Mouse (Mus musculus) heart, embryonic 12.5 days (tissue): ENCODE data around the gene Myf5. TPM values are rescaled to one million over a fixed set of nuclear protein-coding genes. Genes with fewer than 3 reads are reported as not detected.

Source experiments
- ATAC-seq: fragments of 200-750 bp; cut with Nextera tagmentation; 2 replicates; pipeline ENCODE4 v1.8.0; 2017; ENCODE audit warnings: moderate TSS enrichment, moderate library complexity; ENCODE audit not compliant: insufficient number of reproducible peaks, low FRiP score
- H3K27ac ChIP-seq: fragments of 300-500 bp; sonication (generic); 2 replicates; pipeline ENCODE4 v1.5.1; 2016; ENCODE audit warnings: mild to moderate bottlenecking, moderate library complexity; ENCODE audit not compliant: poor library complexity, severe bottlenecking
- H3K27me3 ChIP-seq: fragments of 300-500 bp; sonication (generic); replicated peaks from 2 replicates; pipeline ENCODE4 v1.6.1; 2016; ENCODE audit warnings: mild to moderate bottlenecking, moderate library complexity
- H3K36me3 ChIP-seq: fragments of 300-500 bp; sonication (generic); 2 replicates; pipeline ENCODE4 v1.6.1; 2016; ENCODE audit warnings: mild to moderate bottlenecking, moderate library complexity
- H3K4me1 ChIP-seq: fragments of 300-500 bp; sonication (generic); replicated peaks from 2 replicates; pipeline ENCODE4 v1.6.1; 2016; ENCODE audit warnings: mild to moderate bottlenecking
- H3K4me2 ChIP-seq: fragments of 300-500 bp; sonication (generic); 2 replicates; pipeline ENCODE4 v1.6.1; 2016; ENCODE audit warnings: mild to moderate bottlenecking, moderate library complexity
- H3K4me3 ChIP-seq: fragments of 300-500 bp; sonication (generic); 2 replicates; pipeline ENCODE4 v1.5.1; 2016; ENCODE audit warnings: mild to moderate bottlenecking
- H3K9ac ChIP-seq: fragments of 300-500 bp; sonication (generic); 2 replicates; pipeline ENCODE4 v1.6.1; 2016; ENCODE audit warnings: mild to moderate bottlenecking, moderate library complexity
- H3K9me3 ChIP-seq: fragments of 300-500 bp; sonication (generic); replicated peaks from 2 replicates; pipeline ENCODE4 v1.6.1; 2016; ENCODE audit warnings: mild to moderate bottlenecking, moderate library complexity
- WGBS: fragments of 180-500 bp; shearing (Covaris S2); methylation state at CpG from one replicate; pipeline ENCODE4 v1.1.7; 2016; 5-methylcytosine and 5-hydroxymethylcytosine counted together
- polyA plus RNA-seq: library from polyadenylated mRNA; unstranded; fragments of >200 nt; fragmentation: Nextera tagmentation; extraction: Ambion mirVana; gene quantifications from 2 replicates; pipeline ENCODE4 v1.2.1, GENCODE M21; 2016

The Myf5 gene
- polyA plus RNA-seq, 1 experiment from 2014 or later: not detected

GRCm38 (mm10) chr10:107493580-107494474 lies 7.9 kb upstream of the Myf5 start:
- Histone ChIP-seq H3K4me2 (peak overlapping the region; percentile 71), H3K9ac (peak overlapping the region; percentile 41), H3K9me3 (no peaks in the 10 kb centered on the region), H3K4me1 (peaks cover 9% of the 10 kb centered on the region; the same call in 1 of the 2 replicates), H3K4me3 (peak overlapping the region; percentile 39), H3K27ac (no peak overlapping the region), H3K27me3 (no peaks in the 10 kb centered on the region), H3K36me3 (no peaks in the 10 kb centered on the region)
- 0 out of 2 replicates have a peak, but pooled peaks have one; percentile 48 for ATAC-seq
- WGBS: 47% methylated on average over 19 of the region's 20 CpGs

DNA sequence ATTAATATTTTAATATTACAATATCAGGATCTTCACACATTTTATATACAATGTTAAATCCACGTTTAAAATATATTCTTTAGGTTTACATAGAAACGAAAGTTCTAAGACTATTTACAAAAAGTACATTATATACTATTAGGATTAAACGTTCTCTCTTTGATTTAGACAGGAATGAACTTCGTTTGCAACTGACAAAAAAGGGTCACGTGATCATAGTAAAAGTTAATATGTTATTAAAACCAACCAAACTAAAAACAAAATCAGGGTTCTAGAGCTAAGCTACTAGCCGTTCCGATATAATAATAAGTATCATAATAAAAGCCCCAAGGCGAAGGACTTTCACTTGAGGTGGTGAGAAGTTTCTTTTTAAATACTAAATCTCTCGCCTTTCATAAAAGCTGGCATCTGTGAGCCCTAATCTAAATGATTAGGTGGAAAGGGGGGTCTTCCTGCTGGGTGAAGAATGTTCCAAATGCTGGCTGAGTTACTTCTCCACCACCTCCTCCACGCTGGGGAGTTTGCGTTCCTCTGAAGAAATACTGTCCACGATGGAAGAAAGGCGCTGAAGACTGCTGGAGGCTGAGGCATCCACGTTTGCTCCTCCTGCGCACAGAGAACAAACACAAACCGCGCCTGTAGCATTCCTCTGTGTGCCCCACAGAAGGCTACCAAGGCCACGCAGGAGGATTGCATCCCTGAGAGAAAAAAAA lies 7.1 kb upstream of the Myf5 start:
- Histone ChIP-seq H3K9me3 (no peaks in the 10 kb centered on the region), H3K36me3 (no peaks in the 10 kb centered on the region)

GRCm38 (mm10) chr10:107488654-107489315 lies 2.9 kb upstream of the Myf5 start:
- H3K4me1 ChIP-seq: peaks cover 7% of the 10 kb centered on the region; the same call in 1 of the 2 replicates
- H3K4me3 ChIP-seq: no peak overlapping the region
- 0 out of 2 replicates have a peak, but pooled peaks cover 3% of the 10 kb centered on the region for H3K27me3 ChIP-seq
- H3K4me2 ChIP-seq: peak overlapping the region; percentile 47
- no peak overlapping the region for H3K27ac ChIP-seq
- no peaks in the 10 kb centered on the region for H3K36me3 ChIP-seq
- H3K9ac ChIP-seq: no peak overlapping the region
- WGBS: 32% methylated on average over 12 of the region's 12 CpGs
- H3K9me3 ChIP-seq: no peaks in the 10 kb centered on the region
- ATAC-seq: no peak

More for the DNA sequence above, 7.1 kb upstream of the Myf5 start:
- Histone ChIP-seq H3K4me1 (peaks cover 9% of the 10 kb centered on the region; the same call in 1 of the 2 replicates), H3K9ac (peak overlapping the region; percentile 41), H3K27ac (no peak overlapping the region), H3K4me2 (peak overlapping the region; percentile 71), H3K27me3 (0 out of 2 replicates have a peak, but pooled peaks cover 3% of the 10 kb centered on the region), H3K4me3 (peak overlapping the region; percentile 39)
- WGBS: 33% methylated on average over 18 of the region's 18 CpGs
- no peak for ATAC-seq

GRCm38 (mm10) chr10:107486770-107487169 lies 836 bp upstream of the Myf5 start:
- Histone ChIP-seq H3K27ac (no peak overlapping the region), H3K4me2 (no peak overlapping the region)

DNA sequence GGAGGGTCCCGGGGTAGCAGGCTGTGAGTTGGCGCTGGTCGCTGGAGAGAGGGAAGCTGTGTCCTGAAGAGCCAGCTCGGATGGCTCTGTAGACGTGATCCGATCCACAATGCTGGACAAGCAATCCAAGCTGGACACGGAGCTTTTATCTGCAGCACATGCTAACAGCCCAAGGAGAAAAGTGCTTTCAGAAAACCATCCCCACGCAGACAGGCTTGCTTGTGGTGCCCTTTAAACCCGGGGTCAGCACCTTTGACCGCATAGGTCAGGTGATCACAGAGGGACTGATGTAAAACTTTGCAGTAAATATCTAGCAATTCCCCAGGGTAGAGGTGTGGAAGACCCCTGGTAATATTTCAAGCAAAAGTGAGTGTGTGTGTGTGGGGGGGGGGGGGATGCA lies 1.9 kb downstream of the Myf5 start:
- Histone ChIP-seq H3K4me1 (no peaks in the 10 kb centered on the region), H3K9ac (no peak overlapping the region), H3K27ac (no peak overlapping the region), H3K4me3 (no peak overlapping the region), H3K27me3 (0 out of 2 replicates have a peak, but pooled peaks cover 3% of the 10 kb centered on the region), H3K4me2 (no peak overlapping the region), H3K9me3 (no peaks in the 10 kb centered on the region), H3K36me3 (no peaks in the 10 kb centered on the region)
- WGBS: 75% methylated on average over 10 of the region's 10 CpGs
- ATAC-seq: no peak

More at GRCm38 (mm10) chr10:107486770-107487169, 836 bp upstream of the Myf5 start:
- no peaks in the 10 kb centered on the region for H3K36me3 ChIP-seq
- WGBS: 72% methylated on average over 12 of the region's 12 CpGs
- no peaks in the 10 kb centered on the region for H3K9me3 ChIP-seq
- H3K27me3 ChIP-seq: 0 out of 2 replicates have a peak, but pooled peaks cover 3% of the 10 kb centered on the region
- no peaks in the 10 kb centered on the region for H3K4me1 ChIP-seq
- H3K4me3 ChIP-seq: no peak overlapping the region
- no peak for ATAC-seq
- no peak overlapping the region for H3K9ac ChIP-seq

- H3K27ac ChIP-seq: no peak overlapping the region
- no peaks in the 10 kb centered on the region for H3K36me3 ChIP-seq
- no peak overlapping the region for H3K4me3 ChIP-seq
- H3K4me2 ChIP-seq: no peak overlapping the region
- no peaks in the 10 kb centered on the region for H3K9me3 ChIP-seq
- WGBS: 51% methylated on average over 2 of the region's 2 CpGs
- no peaks in the 10 kb centered on the region for H3K27me3 ChIP-seq
- H3K4me1 ChIP-seq: no peaks in the 10 kb centered on the region
- no peak overlapping the region for H3K9ac ChIP-seq
- ATAC-seq: no peak
Observed at GRCm38 (mm10) chr10:107473497-107473896, 12.4 kb downstream of the Myf5 start.

DNA sequence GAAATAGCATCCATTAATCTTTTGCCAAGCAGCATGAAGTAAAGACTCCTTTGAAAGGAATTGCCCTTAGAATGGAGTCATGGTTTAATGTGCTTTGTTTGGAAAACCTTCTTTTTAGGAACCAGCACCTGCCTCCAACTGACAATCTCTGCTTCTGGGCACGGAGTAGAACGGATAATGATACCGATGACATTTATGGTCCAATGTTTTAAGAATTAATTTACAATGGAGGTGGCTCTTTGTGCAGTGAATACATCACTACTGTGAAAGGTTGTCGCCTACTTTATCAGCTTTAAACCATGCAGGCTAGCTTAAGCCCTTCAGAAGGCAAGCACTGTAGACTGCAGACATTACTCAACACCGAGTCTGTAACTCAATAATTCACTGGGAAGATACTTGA lies 14.2 kb downstream of the Myf5 start:
- Histone ChIP-seq H3K9me3 (no peaks in the 10 kb centered on the region), H3K9ac (no peak overlapping the region), H3K36me3 (no peaks in the 10 kb centered on the region), H3K4me2 (no peak overlapping the region), H3K27me3 (no peaks in the 10 kb centered on the region), H3K4me3 (no peak overlapping the region), H3K27ac (no peak overlapping the region), H3K4me1 (no peaks in the 10 kb centered on the region)
- no peak for ATAC-seq
- 82% methylated on average over 5 of the region's 5 CpGs for WGBS

- H3K9ac ChIP-seq: no peak overlapping the region
- H3K27me3 ChIP-seq: no peaks in the 10 kb centered on the region
- no peaks in the 10 kb centered on the region for H3K36me3 ChIP-seq
- no peaks in the 10 kb centered on the region for H3K4me1 ChIP-seq
- WGBS: 54% methylated on average over 7 of the region's 7 CpGs
- H3K4me3 ChIP-seq: no peak overlapping the region
- no peaks in the 10 kb centered on the region for H3K9me3 ChIP-seq
- no peak for ATAC-seq
- no peak overlapping the region for H3K4me2 ChIP-seq
- H3K27ac ChIP-seq: no peak overlapping the region
Observed at GRCm38 (mm10) chr10:107467819-107468218, 18.1 kb downstream of the Myf5 start.

DNA sequence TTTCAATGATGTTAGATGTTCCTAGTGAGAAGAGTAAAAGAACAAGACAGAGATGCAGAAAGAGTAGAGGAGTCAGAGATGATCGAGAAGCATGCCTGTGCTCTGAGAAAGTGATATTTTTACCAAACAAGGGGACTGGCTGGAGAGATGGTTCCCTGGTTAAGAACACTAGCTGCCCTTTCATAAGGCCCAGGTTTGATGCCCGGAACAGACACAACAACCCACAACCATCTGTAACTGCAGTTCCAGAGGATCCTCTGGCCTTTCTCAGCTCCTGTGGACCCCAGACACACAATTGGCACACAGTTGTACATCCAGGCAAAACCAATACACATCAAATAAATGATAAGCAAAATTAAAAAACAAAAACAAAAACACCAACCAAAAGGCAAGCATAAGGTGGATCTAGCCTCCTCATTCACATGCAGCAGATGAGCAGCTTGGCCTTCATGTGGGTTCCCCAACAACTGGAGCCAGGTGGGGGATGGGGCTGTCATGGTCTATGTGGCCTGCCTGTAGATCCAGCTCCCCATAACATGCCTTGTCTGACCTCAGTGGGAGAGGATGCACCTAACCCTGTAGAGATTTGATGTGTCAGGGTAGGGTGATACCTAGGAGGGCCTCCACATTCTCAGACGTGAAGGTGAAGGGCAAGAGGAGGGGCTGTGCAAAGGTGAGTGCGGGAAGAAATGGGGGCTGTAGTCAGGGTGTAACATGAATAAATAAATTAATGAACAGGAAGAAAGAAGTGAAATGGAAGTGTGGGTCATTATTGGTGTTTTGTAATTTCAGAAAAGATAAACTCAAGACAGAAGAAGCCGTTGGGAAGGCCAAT lies 36.2 kb downstream of the Myf5 start:
- 67% methylated on average over 5 of the region's 5 CpGs for WGBS
- no peak overlapping the region for H3K4me2 ChIP-seq
- no peaks in the 10 kb centered on the region for H3K36me3 ChIP-seq
- no peak overlapping the region for H3K4me3 ChIP-seq
- no peak overlapping the region for H3K27ac ChIP-seq
- no peak overlapping the region for H3K9ac ChIP-seq
- ATAC-seq: no peak
- H3K27me3 ChIP-seq: no peaks in the 10 kb centered on the region
- no peaks in the 10 kb centered on the region for H3K9me3 ChIP-seq
- no peaks in the 10 kb centered on the region for H3K4me1 ChIP-seq

DNA sequence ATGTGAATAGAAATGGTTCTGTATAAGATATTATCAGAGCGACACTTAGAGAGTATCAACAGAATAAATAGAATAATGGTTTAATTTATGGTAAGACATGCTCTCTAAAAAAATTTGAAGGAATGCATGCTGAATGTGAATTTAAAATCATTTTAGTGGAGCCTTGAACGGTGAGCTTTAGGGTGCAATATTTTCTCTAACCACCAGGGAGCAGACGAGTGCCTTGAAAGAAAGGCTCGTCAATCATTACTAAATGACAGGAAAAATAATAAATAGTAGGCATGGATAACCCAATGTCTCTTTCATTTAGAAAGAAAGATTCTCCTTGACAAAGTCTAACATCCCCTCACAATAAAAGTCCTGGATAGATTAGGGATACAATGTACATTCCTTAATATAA lies 43.2 kb downstream of the Myf5 start:
- Histone ChIP-seq H3K36me3 (no peaks in the 10 kb centered on the region), H3K4me3 (no peak overlapping the region), H3K4me2 (no peak overlapping the region), H3K4me1 (no peaks in the 10 kb centered on the region), H3K27me3 (no peaks in the 10 kb centered on the region), H3K27ac (no peak overlapping the region), H3K9me3 (no peaks in the 10 kb centered on the region), H3K9ac (no peak overlapping the region)
- ATAC-seq: no peak
- WGBS: 7% methylated on average over 4 of the region's 4 CpGs
